Mouse (Mus musculus): ENCODE results near the gene Vsig1.
A peak's percentile ranks its signal among the peaks of the same experiment; 100 is the strongest.

The Vsig1 gene

DNA sequence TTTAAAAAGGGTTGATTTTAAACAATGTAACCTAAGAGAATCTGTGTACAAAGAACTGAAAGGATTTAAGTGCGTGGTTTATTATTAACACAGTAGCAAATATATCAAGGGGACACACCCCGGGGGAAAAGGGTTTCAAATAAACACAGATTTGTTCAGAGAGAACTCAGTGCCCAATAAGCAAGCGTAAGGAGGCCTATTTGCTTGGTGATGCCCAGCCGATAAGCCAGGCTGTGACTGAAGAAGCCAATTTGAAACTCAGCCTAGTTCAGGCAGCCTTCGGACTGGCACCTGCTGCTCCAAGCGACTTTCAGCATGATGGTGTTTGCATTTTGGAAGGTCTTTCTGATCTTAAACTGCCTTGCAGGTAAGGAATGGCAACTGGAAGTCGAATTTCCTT lies at the start of gene Vsig1:
Gene Vsig1, plus strand, starts transcription at position 249 of the 400 bp plus-strand sequence.
- no peak for DNase-seq

DNA sequence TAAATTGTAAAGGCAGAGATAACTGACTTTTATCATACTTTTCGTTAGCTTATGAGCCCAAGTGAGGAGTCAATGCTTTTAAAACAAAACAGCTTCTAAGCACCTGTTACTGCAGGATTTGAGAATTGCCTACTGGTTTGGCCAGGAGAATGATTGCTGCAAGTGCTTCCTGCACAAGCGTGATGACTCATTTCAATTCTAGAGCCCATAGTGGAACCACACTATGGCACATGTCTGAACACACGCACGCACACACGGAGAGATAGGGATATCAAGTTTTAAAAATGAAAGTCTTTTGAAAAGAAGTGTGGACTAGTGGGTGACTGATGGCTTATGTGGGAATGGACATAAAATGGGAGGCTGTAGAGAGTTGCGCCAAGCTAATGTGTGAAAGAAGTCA lies 44.6 kb upstream of the Vsig1 start:
- no peak for DNase-seq

- DNase-seq = no peak
Measured at GRCm38 (mm10) chrX:140863431-140863830, 44.0 kb upstream of the Vsig1 start.

DNA sequence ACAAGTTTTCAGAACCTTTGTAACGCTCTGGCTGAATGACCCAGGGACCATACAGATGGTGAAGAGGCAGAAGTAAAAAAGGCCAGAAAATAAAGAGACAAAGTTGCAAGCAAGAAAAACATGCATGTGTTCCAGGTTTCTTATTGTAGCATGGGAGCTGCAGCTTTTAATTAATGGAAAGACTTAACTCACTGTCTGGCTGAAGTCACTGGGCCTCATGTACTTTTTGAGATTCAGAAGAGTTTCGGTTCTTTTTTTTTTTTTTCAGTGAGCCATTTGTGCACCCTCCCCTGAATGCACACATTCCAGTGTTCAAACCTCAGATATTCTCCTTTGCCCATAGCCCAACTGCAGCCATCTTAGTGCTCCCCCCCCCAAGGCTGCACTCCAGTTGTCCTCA lies 20.2 kb upstream of the Vsig1 start:
- no peak for DNase-seq

- DNase-seq = no peak
Measured at GRCm38 (mm10) chrX:140891796-140892195, 15.6 kb upstream of the Vsig1 start.

GRCm38 (mm10) chrX:140903487-140903886 lies 3.9 kb upstream of the Vsig1 start:
- DNase-seq = no peak

DNA sequence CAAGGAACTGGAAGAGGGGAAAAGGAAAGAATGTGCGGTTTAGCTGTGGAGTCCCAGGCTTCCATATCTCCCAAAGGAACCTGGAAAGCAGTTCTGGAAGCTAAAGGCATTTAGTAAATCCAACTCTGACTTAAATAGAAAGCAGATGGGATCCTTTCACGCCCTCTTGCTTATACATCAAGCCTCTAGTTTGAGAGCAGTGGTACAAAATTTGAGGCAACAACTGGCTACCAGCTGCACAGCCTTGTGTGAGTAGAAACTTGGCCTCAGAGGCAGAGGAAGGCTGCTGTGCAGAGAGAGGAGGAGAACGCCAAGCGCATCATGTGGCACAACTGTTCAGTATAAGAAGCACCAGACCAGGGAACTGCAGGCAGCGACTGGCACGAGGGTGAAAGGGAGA lies 13.9 kb downstream of the Vsig1 start:
- DNase-seq = no peak

GRCm38 (mm10) chrX:140932066-140932465 lies 24.7 kb downstream of the Vsig1 start:
- no peak for DNase-seq

- no peak for DNase-seq
Measured at GRCm38 (mm10) chrX:140933263-140933662, 25.9 kb downstream of the Vsig1 start.

DNA sequence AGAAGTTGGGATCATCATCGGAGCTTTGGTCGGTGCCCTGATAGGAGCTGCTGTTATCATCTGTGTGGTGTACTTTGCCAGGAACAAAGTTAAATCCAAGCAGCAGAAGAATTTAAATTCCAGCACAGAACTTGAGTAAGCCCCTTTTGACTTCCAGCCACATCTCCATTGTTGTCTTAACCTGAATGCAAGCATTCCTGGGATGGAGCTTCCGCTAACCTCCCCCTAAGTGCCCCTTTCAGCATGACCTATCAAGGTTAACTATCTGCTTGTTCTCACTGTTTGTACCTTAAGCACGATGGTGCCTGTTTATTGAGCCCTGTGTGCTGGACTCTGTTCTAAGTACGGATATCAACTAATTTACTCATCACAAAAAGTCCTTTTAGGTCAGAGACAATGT lies 28.9 kb downstream of the Vsig1 start:
- DNase-seq = no peak

DNA sequence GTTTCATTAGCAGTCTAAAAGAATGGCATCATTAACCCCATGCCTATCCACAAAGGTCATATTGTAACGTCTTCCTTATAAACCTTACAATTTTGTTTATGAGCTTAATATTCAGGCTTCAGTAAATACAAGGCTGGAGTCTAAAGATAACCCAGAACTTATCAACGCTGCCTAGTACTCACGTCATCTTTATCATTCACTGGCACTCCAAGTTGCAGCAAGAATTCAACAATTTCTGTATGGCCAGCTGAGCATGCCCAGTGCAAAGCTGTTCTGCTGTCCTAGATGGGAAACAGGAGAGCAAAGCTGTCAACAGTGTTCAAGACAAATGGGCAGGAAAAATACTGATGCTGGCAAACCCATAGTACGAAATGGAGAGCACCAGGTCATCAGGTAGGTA lies 46.2 kb downstream of the Vsig1 start:
- no peak for DNase-seq

DNA sequence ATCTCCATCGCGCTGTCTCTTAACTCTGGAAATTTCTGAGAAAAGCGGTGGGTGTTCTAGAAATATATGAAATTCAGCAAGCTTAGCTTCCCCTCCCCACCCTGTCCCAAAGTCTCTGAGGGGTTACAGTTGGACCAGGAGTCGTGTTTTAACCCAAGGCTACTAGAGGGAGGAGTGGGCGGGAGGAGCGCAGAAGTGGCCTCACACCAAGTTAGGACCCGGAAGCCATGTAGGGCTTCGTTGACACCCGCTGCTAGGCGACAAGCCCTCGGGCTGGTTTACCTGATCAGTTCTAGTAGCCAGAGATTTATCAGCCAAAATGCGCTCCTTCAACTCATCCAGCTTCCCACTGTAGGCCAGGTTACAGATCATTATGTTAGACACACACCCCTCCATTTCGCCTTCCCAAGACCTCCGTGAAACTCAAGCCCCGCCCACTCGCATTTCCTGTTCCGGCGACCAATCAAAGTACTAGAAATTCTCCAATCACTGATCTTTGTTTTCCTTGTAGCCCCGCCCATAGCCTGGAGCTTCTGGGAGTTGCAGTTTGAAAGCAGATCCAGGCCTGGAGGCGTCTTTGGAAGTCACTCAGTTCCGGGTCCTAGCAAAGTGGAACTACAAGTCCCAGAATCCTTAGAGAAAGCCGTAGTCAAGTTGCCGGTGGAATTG lies 49.0 kb downstream of the Vsig1 start, which contains the start of the genes Psmd10 and Atg4a:
Gene Psmd10, minus strand, starts transcription at position 457 of the 669 bp plus-strand sequence.
Gene Atg4a, plus strand, starts transcription at position 636 of the 669 bp plus-strand sequence.
- peak; percentile 96 for DNase-seq

GRCm38 (mm10) chrX:140956959-140957358 lies 49.6 kb downstream of the Vsig1 start:
- no peak for DNase-seq

DNA sequence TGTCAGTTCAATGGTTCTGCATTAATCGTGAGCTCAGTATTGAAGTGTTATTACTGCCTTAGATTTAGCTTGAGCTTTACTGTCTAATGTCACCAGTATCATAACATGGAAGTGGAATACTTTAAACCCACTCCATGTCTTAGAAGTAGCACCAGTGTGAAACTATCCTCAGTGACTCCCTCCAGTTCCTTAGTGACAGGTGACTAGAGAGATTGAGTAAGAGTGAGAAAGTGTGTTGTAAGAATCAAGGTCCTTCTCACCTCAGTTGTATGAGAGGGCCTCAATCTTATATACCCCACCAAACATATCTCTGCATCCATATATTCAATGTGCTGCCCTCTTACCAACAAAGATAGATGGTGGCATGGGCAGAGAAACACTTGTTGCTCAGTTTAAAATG lies 71.5 kb downstream of the Vsig1 start:
- DNase-seq = no peak

DNA sequence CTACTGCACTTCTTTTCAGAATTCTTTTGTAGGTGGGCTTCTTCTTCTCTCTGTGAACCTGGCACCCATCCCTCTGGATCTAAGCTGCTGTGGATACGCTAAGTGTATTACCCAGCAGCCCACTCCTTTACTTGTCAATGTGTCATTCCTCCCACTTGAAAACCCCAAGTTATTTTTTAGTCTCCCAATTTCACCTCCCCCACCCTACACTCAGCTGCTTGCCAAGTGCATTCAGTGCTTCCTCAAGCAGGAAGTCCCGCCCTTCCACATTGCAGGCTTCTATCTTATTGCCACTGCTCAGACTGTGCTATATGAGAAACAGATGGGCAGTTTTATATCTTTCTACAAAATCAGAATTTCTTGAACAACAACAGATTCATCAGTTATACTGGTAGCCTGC lies 72.1 kb downstream of the Vsig1 start:
- no peak for DNase-seq

GRCm38 (mm10) chrX:140980163-140980562 lies 72.8 kb downstream of the Vsig1 start:
- DNase-seq = no peak

GRCm38 (mm10) chrX:140983206-140983960 lies 76.0 kb downstream of the Vsig1 start:
- DNase-seq = no peak

GRCm38 (mm10) chrX:140984795-140985194 lies 77.4 kb downstream of the Vsig1 start:
- no peak for DNase-seq

GRCm38 (mm10) chrX:140985256-140985655 lies 77.8 kb downstream of the Vsig1 start:
- DNase-seq = no peak
